Comparison of ENCODE assay signal across 15 mouse cellular contexts in genomic region chr11:104977976-104978375, GRCm38 (mm10).
"Had no signal": no experiment of that assay in that cellular context is flagged by ENCODE, and none has a peak within 500 bp of the region (broad histone marks: within the 10 kb centered on the region; RNA-seq: fewer than 3 reads in every experiment).

No protein-coding gene starts in this region.

- H3K36me3 ChIP-seq: midbrain, embryonic 10.5 days; midbrain, embryonic 12.5 days; midbrain, embryonic 15.5 days; neural tube, embryonic 12.5 days; stomach, embryonic 15.5 days had no signal

- H3K4me3 ChIP-seq: midbrain, embryonic 10.5 days; midbrain, embryonic 12.5 days; midbrain, embryonic 15.5 days; neural tube, embryonic 12.5 days; stomach, embryonic 15.5 days had no signal

- H3K27me3 ChIP-seq: midbrain, embryonic 12.5 days; midbrain, embryonic 15.5 days; neural tube, embryonic 12.5 days; stomach, embryonic 15.5 days had no signal

- H3K27ac ChIP-seq: liver, embryonic 14.5 days; midbrain, embryonic 10.5 days; midbrain, embryonic 12.5 days; midbrain, embryonic 15.5 days; neural tube, embryonic 12.5 days; stomach, embryonic 15.5 days; stomach, postnatal 0 days had no signal

- DNase-seq: lung, adult 18-20 months; lung, embryonic 14.5 days; lung, postnatal 10 days; lung, postnatal 4 days; right cerebral cortex, postnatal 14 days; thymus, adult 2 months; thymus, postnatal 25 days; thymus, postnatal 4 days had no signal

- H3K9me3 ChIP-seq: midbrain, embryonic 10.5 days; midbrain, embryonic 12.5 days; midbrain, embryonic 15.5 days; neural tube, embryonic 12.5 days; stomach, embryonic 15.5 days had no signal

- H3K9ac ChIP-seq: liver, embryonic 14.5 days; lung, embryonic 14.5 days; midbrain, embryonic 12.5 days; midbrain, embryonic 15.5 days; neural tube, embryonic 12.5 days; stomach, embryonic 15.5 days had no signal

- H3K4me1 ChIP-seq: midbrain, embryonic 10.5 days; midbrain, embryonic 12.5 days; midbrain, embryonic 15.5 days; neural tube, embryonic 12.5 days; stomach, embryonic 15.5 days had no signal
